Mouse (Mus musculus) limb, embryonic 14.5 days (tissue): ENCODE data around the gene Def8. TPM values are rescaled to one million over a fixed set of nuclear protein-coding genes. Genes with fewer than 3 reads are reported as not detected.

ENCODE experiments used
- ATAC-seq: fragments of 200-750 bp; cut with Nextera tagmentation; 2 replicates; pipeline ENCODE4 v1.8.0; 2017; ENCODE audit warnings: low read depth, moderate number of reproducible peaks, moderate TSS enrichment; ENCODE audit not compliant: low FRiP score
- DNase-seq: peaks from one replicate; pipeline ENCODE4 v3.0.0-alpha.2; 2015; ENCODE audit warnings: low spot score
- H3K27ac ChIP-seq: fragments of 300-500 bp; sonication (generic); replicated peaks from 2 replicates; pipeline ENCODE4 v1.5.1; 2014; ENCODE audit warnings: low read depth, mild to moderate bottlenecking, low read length, moderate library complexity, mixed read lengths
- H3K27me3 ChIP-seq: fragments of 300-500 bp; sonication (generic); 2 replicates; pipeline ENCODE4 v1.6.1; 2014; ENCODE audit warnings: low read length, mixed read lengths; ENCODE audit not compliant: control insufficient read depth, insufficient read depth
- H3K36me3 ChIP-seq: fragments of 300-500 bp; sonication (generic); 2 replicates; pipeline ENCODE4 v1.6.1; 2014; ENCODE audit warnings: mild to moderate bottlenecking, low read length, moderate library complexity, mixed read lengths; ENCODE audit not compliant: control insufficient read depth, insufficient read depth
- H3K4me1 ChIP-seq: fragments of 300-500 bp; sonication (generic); 2 replicates; pipeline ENCODE4 v1.6.1; 2014; ENCODE audit warnings: antibody characterized with exemption, low read length, mixed read lengths; ENCODE audit not compliant: control insufficient read depth, insufficient read depth
- H3K4me2 ChIP-seq: fragments of 300-500 bp; sonication (generic); replicated peaks from 2 replicates; pipeline ENCODE4 v1.6.1; 2014; ENCODE audit warnings: low read depth, mild to moderate bottlenecking, low read length, moderate library complexity; ENCODE audit not compliant: severe bottlenecking
- H3K4me3 ChIP-seq: fragments of 300-500 bp; sonication (generic); replicated peaks from 2 replicates; pipeline ENCODE4 v1.5.1; 2014; ENCODE audit warnings: low read length
- H3K9ac ChIP-seq: fragments of 300-500 bp; sonication (generic); 2 replicates; pipeline ENCODE4 v1.6.1; 2014; ENCODE audit warnings: mild to moderate bottlenecking, low read depth, low read length, moderate library complexity; ENCODE audit not compliant: severe bottlenecking
- H3K9me3 ChIP-seq: fragments of 300-500 bp; sonication (generic); 2 replicates; pipeline ENCODE4 v1.6.1; 2016; ENCODE audit warnings: low read length; ENCODE audit not compliant: control insufficient read depth
- POLR2A ChIP-seq: fragments of 200-500 bp; IDR thresholded peaks from 2 replicates; pipeline ENCODE4 v1.8.0; 2012; ENCODE audit warnings: inconsistent platforms, mild to moderate bottlenecking, moderate library complexity, borderline replicate concordance; ENCODE audit not compliant: insufficient read depth, insufficient read length; ENCODE audit errors: extremely low read depth
- WGBS: fragments of 180-500 bp; shearing (Covaris S2); extraction: QIAGEN DNeasy Blood & Tissue Kit; methylation state at CpG from one replicate; pipeline ENCODE4 v1.1.7; 2014; 5-methylcytosine and 5-hydroxymethylcytosine counted together
- polyA plus RNA-seq, 2 experiments: library from polyadenylated mRNA; depleted of rRNA in 1 of 2; stranded (reverse) in 1 of 2; unstranded in 1 of 2; fragments of >200 nt; fragmentation: Nextera tagmentation in 1 of 2; extraction: Ambion mirVana in 1 of 2; gene quantifications; 2 replicates each; pipeline versions ENCODE4 v1.2.1 to v1.2.3; 2012 to 2014

The Def8 gene
- polyA plus RNA-seq, 2 experiments: 37.1 to 42.2 TPM

GRCm38 (mm10) chr8:123384883-123385540 lies 38.3 kb upstream of the Def8 start:
- H3K4me1 ChIP-seq: no peaks in the 10 kb centered on the region
- no peak overlapping the region for H3K9ac ChIP-seq
- H3K27me3 ChIP-seq: no peaks in the 10 kb centered on the region
- WGBS: 73% methylated on average over 9 of the region's 9 CpGs
- H3K9me3 ChIP-seq: no peaks in the 10 kb centered on the region
- peaks cover 95% of the 10 kb centered on the region for H3K36me3 ChIP-seq
- H3K4me2 ChIP-seq: no peak overlapping the region
- no peak for ATAC-seq
- no peak for TF ChIP-seq POLR2A
- H3K4me3 ChIP-seq: no peak overlapping the region
- no peak for DNase-seq
- H3K27ac ChIP-seq: no peak overlapping the region

DNA sequence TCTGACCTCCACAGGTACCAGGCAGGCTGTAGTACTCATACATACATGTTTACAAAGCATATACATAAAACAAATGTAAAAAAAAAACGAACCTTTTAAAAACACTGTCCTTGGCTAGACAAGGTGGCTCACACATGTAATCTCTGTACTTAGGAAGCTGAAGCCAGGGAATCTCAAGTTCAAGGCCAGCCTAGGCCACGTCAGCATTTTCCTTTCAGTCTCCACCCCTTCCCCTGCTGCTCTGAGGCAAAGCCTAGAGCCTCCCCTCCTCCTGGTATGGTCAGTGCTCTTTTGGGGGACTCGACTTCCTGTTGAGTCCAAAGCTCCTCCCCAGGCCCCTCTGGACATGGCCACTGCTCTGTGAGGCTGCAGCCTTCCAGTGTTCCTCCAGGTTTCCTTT lies 36.3 kb upstream of the Def8 start:
- ATAC-seq: no peak
- no peaks in the 10 kb centered on the region for H3K9me3 ChIP-seq
- H3K4me1 ChIP-seq: no peaks in the 10 kb centered on the region
- WGBS: 92% methylated on average over 3 of the region's 3 CpGs
- no peak for TF ChIP-seq POLR2A
- no peak overlapping the region for H3K4me3 ChIP-seq
- H3K4me2 ChIP-seq: no peak overlapping the region
- no peaks in the 10 kb centered on the region for H3K27me3 ChIP-seq
- H3K27ac ChIP-seq: no peak overlapping the region
- DNase-seq: no peak
- H3K9ac ChIP-seq: no peak overlapping the region
- H3K36me3 ChIP-seq: peaks cover 99% of the 10 kb centered on the region

- H3K4me1 ChIP-seq: no peaks in the 10 kb centered on the region
- H3K36me3 ChIP-seq: peaks cover 99% of the 10 kb centered on the region
- no peak overlapping the region for H3K9ac ChIP-seq
- ATAC-seq (no peak), DNase-seq (no peak)
- no peak for TF ChIP-seq POLR2A
- no peaks in the 10 kb centered on the region for H3K27me3 ChIP-seq
- H3K27ac ChIP-seq: no peak overlapping the region
- no peak overlapping the region for H3K4me2 ChIP-seq
- H3K9me3 ChIP-seq: no peaks in the 10 kb centered on the region
- no peak overlapping the region for H3K4me3 ChIP-seq
- WGBS: 94% methylated on average over 8 of the region's 8 CpGs
These were observed 35.5 kb upstream of the Def8 start for GRCm38 (mm10) chr8:123387801-123388200.

GRCm38 (mm10) chr8:123389026-123389425 lies 34.3 kb upstream of the Def8 start:
- 94% methylated on average over 7 of the region's 7 CpGs for WGBS
- TF ChIP-seq POLR2A: no peak
- Histone ChIP-seq H3K27ac (no peak overlapping the region), H3K4me3 (no peak overlapping the region), H3K9me3 (no peaks in the 10 kb centered on the region), H3K4me2 (no peak overlapping the region), H3K27me3 (no peaks in the 10 kb centered on the region), H3K4me1 (no peaks in the 10 kb centered on the region), H3K9ac (no peak overlapping the region), H3K36me3 (peaks cover 99% of the 10 kb centered on the region)
- ATAC-seq (no peak), DNase-seq (no peak)

DNA sequence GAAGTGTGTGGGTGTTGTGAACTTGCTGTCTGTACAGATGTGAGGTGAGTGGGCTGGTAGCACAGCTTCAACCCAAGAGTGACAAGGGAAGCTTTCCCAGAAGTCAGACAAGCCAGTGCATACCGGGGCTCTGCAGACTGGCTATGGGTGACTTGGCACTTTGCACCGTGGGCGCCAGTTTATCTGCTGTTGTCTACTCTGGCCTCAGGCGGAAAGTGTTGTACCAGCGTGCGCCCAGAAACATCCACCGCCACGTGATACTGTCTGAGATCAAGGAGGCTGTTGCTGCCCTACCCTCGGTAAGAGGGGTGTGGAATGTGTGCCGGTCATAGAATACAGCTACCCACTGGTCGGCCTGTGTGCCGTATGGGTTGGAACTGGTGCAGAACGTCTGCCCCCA lies 25.0 kb upstream of the Def8 start:
- Histone ChIP-seq H3K4me3 (no peak overlapping the region), H3K27me3 (no peaks in the 10 kb centered on the region), H3K27ac (no peak overlapping the region), H3K9me3 (no peaks in the 10 kb centered on the region), H3K4me1 (no peaks in the 10 kb centered on the region), H3K36me3 (peaks cover 96% of the 10 kb centered on the region), H3K9ac (no peak overlapping the region), H3K4me2 (no peak overlapping the region)
- DNase-seq (no peak), ATAC-seq (no peak)
- TF ChIP-seq POLR2A: no peak
- WGBS: 96% methylated on average over 13 of the region's 13 CpGs
